Mouse (Mus musculus): ENCODE measurements around the gene Cpne4. TPM values are rescaled to one million over a fixed set of nuclear protein-coding genes. Genes with fewer than 3 reads are reported as not detected.

The Cpne4 gene
- polyA plus RNA-seq, 2 experiments = 0.19 to 0.22 TPM

DNA sequence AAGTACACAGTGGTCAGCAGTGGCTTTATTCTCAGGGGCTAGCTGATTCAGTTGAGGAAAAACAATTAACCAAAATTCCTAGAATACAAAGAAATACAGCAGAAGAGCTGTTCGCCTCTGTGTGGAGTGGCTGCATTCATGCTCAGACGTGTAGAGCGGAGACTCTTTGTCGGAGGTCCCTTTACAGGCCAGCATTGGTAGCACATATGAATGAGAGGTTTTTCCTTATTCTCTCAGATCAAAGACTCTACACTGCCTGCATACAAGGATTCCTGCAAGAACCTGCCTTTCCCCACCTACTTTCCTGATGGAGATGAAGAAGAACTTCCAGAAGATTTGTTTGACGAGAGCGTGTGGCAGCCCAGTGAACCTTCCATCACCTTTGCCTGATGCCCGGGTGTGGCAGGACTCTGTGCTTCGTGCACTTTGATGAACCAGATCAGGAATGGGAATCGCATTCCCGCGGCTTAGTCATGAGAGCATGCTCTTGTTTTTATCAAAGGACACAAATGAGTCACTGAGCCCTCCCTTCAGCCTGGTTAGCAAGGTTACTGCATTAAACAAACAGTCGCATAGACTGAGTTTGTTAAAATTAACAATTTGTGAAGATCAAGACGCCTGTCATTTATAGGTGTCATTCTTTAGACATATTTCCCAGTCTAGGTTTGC is 529.8 kb downstream of the Cpne4 start:
- Histone ChIP-seq H3K36me3 (ENCODE audit: control insufficient read depth, insufficient read depth, low read length) (peaks cover 50% of the 10 kb centered on the region), H3K4me1 (ENCODE audit: control insufficient read depth, insufficient read depth, low read length) (no peaks in the 10 kb centered on the region), H3K4me2 (replicated peaks; ENCODE audit: low read depth, low read length, severe bottlenecking) (no peak overlapping the region), H3K4me3 (replicated peaks; ENCODE audit: low read length) (no peak overlapping the region), H3K27me3 (ENCODE audit: control insufficient read depth, insufficient read depth, low read length) (no peaks in the 10 kb centered on the region), H3K9me3 (ENCODE audit: control insufficient read depth, low read length) (no peaks in the 10 kb centered on the region), H3K9ac (ENCODE audit: low read depth, low read length, severe bottlenecking) (no peak overlapping the region), H3K27ac (replicated peaks; ENCODE audit: low read depth, low read length) (no peak overlapping the region)
- no peak for ATAC-seq (ENCODE audit: low FRiP score, low read depth)
- no peak for TF ChIP-seq POLR2A (IDR thresholded peaks at IDR 0.05; ENCODE audit: borderline replicate concordance, extremely low read depth, insufficient read depth, insufficient read length)
- no peak for DNase-seq (ENCODE audit: low spot score)
- 93% methylated on average over 13 of the region's 13 CpGs for WGBS

DNA sequence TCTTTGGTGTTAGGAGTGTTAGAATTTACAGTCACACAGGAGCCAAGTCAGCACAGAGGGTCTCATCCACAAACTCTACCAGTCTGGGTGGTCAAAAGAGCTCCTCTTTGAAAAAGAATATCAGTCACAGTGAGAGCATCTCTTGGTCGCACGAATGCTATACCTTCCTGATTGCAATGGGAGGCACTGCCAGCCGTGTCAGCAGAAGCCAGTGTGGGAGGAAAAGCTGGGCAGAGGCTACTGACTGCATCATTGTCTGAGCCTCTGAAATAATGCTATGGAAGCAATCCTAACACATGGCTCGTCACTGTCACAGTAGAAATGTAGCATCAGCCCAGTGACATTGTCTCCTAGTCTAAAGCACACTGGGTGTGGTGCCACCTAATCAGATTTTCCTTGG is 531.4 kb downstream of the Cpne4 start:
- H3K9me3 ChIP-seq (ENCODE audit: control insufficient read depth, low read length) = no peaks in the 10 kb centered on the region
- H3K4me1 ChIP-seq (ENCODE audit: control insufficient read depth, insufficient read depth, low read length) = no peaks in the 10 kb centered on the region
- DNase-seq (ENCODE audit: low spot score) = no peak
- H3K4me2 ChIP-seq (replicated peaks; ENCODE audit: low read depth, low read length, severe bottlenecking) = no peak overlapping the region
- no peak for TF ChIP-seq POLR2A (IDR thresholded peaks at IDR 0.05; ENCODE audit: borderline replicate concordance, extremely low read depth, insufficient read depth, insufficient read length)
- H3K36me3 ChIP-seq (ENCODE audit: control insufficient read depth, insufficient read depth, low read length) = peaks cover 34% of the 10 kb centered on the region
- H3K27ac ChIP-seq (replicated peaks; ENCODE audit: low read depth, low read length) = no peak overlapping the region
- ATAC-seq (ENCODE audit: low FRiP score, low read depth) = no peak
- H3K4me3 ChIP-seq (replicated peaks; ENCODE audit: low read length) = no peak overlapping the region
- WGBS = 95% methylated on average over 4 of the region's 4 CpGs
- no peak overlapping the region for H3K9ac ChIP-seq (ENCODE audit: low read depth, low read length, severe bottlenecking)
- H3K27me3 ChIP-seq (ENCODE audit: control insufficient read depth, insufficient read depth, low read length) = no peaks in the 10 kb centered on the region

DNA sequence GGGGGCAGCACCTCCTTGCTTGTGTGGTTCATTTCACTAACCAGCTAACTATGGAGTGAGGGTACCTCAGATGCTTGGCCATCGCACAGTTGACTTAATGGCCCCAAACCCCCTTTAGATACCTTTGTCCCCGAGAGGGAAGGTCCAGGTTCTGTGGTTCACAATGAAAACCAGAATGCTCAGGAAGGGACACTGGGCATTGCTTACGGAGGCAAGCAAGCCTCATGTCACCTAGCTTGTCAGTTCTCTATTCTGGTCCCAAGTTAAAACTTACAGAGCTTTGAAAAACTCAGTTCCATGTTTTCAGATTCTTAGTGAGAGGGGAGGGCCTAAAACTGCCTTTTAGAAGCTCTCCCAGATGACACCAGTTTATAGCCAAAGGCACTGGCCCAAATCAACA is 533.2 kb downstream of the Cpne4 start:
- no peak for DNase-seq (ENCODE audit: low spot score)
- no peak for TF ChIP-seq POLR2A (IDR thresholded peaks at IDR 0.05; ENCODE audit: borderline replicate concordance, extremely low read depth, insufficient read depth, insufficient read length)
- ATAC-seq (ENCODE audit: low FRiP score, low read depth) = no peak
- Histone ChIP-seq H3K9ac (ENCODE audit: low read depth, low read length, severe bottlenecking) (no peak overlapping the region), H3K4me2 (replicated peaks; ENCODE audit: low read depth, low read length, severe bottlenecking) (no peak overlapping the region), H3K36me3 (ENCODE audit: control insufficient read depth, insufficient read depth, low read length) (peaks cover 19% of the 10 kb centered on the region), H3K4me3 (replicated peaks; ENCODE audit: low read length) (no peak overlapping the region), H3K27ac (replicated peaks; ENCODE audit: low read depth, low read length) (no peak overlapping the region), H3K9me3 (ENCODE audit: control insufficient read depth, low read length) (no peaks in the 10 kb centered on the region), H3K27me3 (ENCODE audit: control insufficient read depth, insufficient read depth, low read length) (no peaks in the 10 kb centered on the region), H3K4me1 (ENCODE audit: control insufficient read depth, insufficient read depth, low read length) (no peaks in the 10 kb centered on the region)
- WGBS = 89% methylated on average over 3 of the region's 3 CpGs

Small RNAs within 50 kb of the gene (microRNA-seq; reads per million reads assigned to microRNA genes)
- gene Gm23391 = not detected

Other genes with a start within 250 kb of the Cpne4 start
- 1.5 and 1.7 TPM in 2 replicates for gene Acpp, start 209.5 kb upstream of the Cpne4 start, polyA plus RNA-seq (2012; rRNA removed)
- 2.7 and 2.8 TPM in 2 replicates for gene Acpp, start 209.5 kb upstream of the Cpne4 start, polyA plus RNA-seq (2014; fragmentation: Nextera tagmentation; extraction: Ambion mirVana)